Mouse (Mus musculus) limb, embryonic 12.5 days (tissue): ENCODE results near the gene Ttll5. TPM values are rescaled to one million over a fixed set of nuclear protein-coding genes. Genes with fewer than 3 reads are reported as not detected.
A peak's percentile ranks its signal among the peaks of the same experiment; 100 is the strongest.

Source experiments
- ATAC-seq: fragments of 200-750 bp; cut with Nextera tagmentation; 2 replicates; pipeline ENCODE4 v1.8.0; 2017; ENCODE audit warnings: low read depth, moderate TSS enrichment; ENCODE audit not compliant: insufficient number of reproducible peaks, insufficient read depth, low FRiP score, low TSS enrichment
- H3K27ac ChIP-seq: fragments of 300-500 bp; sonication (generic); 2 replicates; pipeline ENCODE4 v1.5.1; 2016; ENCODE audit warnings: mild to moderate bottlenecking, moderate library complexity
- H3K27me3 ChIP-seq: fragments of 300-500 bp; sonication (generic); 2 replicates; pipeline ENCODE4 v1.6.1; 2016; ENCODE audit warnings: mild to moderate bottlenecking, moderate library complexity
- H3K36me3 ChIP-seq: fragments of 300-500 bp; sonication (generic); 2 replicates; pipeline ENCODE4 v1.6.1; 2016; ENCODE audit warnings: mild to moderate bottlenecking, moderate library complexity
- H3K4me1 ChIP-seq: fragments of 300-500 bp; sonication (generic); replicated peaks from 2 replicates; pipeline ENCODE4 v1.6.1; 2016
- H3K4me2 ChIP-seq: fragments of 300-500 bp; sonication (generic); 2 replicates; pipeline ENCODE4 v1.6.1; 2016; ENCODE audit warnings: mild to moderate bottlenecking, moderate library complexity
- H3K4me3 ChIP-seq: fragments of 300-500 bp; sonication (generic); replicated peaks from 2 replicates; pipeline ENCODE4 v1.5.1; 2016; ENCODE audit warnings: mild to moderate bottlenecking
- H3K9ac ChIP-seq: fragments of 300-500 bp; sonication (generic); replicated peaks from 2 replicates; pipeline ENCODE4 v1.6.1; 2016; ENCODE audit warnings: mild to moderate bottlenecking, moderate library complexity
- H3K9me3 ChIP-seq: fragments of 300-500 bp; sonication (generic); 2 replicates; pipeline ENCODE4 v1.6.1; 2016; ENCODE audit warnings: mild to moderate bottlenecking, moderate library complexity
- WGBS: fragments of 180-500 bp; shearing (Covaris S2); methylation state at CpG from one replicate; pipeline ENCODE4 v1.1.7; 2016; 5-methylcytosine and 5-hydroxymethylcytosine counted together
- polyA plus RNA-seq: library from polyadenylated mRNA; unstranded; fragments of >200 nt; fragmentation: Nextera tagmentation; extraction: Ambion mirVana; gene quantifications from 2 replicates; pipeline ENCODE4 v1.2.1, GENCODE M21; 2016

The Ttll5 gene
- polyA plus RNA-seq, 1 experiment from 2014 or later = 14.7 TPM

DNA sequence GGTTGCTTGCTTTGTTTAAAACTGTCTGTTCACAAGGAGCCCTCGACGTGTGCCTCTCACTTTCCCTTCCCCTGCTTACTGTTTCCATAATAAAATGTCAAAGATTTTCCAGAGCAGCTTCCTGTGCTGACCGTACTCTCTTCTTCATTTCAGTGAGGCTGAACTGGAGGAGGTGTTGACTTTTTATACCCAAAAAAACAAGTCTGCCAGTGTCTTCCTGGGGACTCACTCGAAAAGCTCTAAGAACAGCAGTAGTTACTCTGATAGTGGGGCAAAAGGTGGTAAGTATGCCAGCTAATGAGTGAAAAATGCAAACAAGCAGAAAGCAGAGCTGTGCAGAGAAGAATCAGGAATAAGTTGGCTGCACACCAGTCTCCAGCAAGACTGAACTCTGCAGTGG is 105.3 kb downstream of the Ttll5 start:
- Histone ChIP-seq H3K36me3 (peaks cover 31% of the 10 kb centered on the region), H3K4me2 (no peak overlapping the region), H3K4me1 (no peaks in the 10 kb centered on the region), H3K4me3 (no peak overlapping the region), H3K9ac (no peak overlapping the region), H3K27ac (no peak overlapping the region), H3K27me3 (no peaks in the 10 kb centered on the region), H3K9me3 (no peaks in the 10 kb centered on the region)
- 66% methylated on average over 4 of the region's 4 CpGs for WGBS
- no peak for ATAC-seq

- H3K9ac ChIP-seq = no peak overlapping the region
- H3K36me3 ChIP-seq = peaks cover 31% of the 10 kb centered on the region
- H3K4me1 ChIP-seq = no peaks in the 10 kb centered on the region
- H3K27me3 ChIP-seq = no peaks in the 10 kb centered on the region
- no peak for ATAC-seq
- no peak overlapping the region for H3K4me2 ChIP-seq
- H3K9me3 ChIP-seq = no peaks in the 10 kb centered on the region
- no peak overlapping the region for H3K4me3 ChIP-seq
- 91% methylated on average over 3 of the region's 3 CpGs for WGBS
- H3K27ac ChIP-seq = no peak overlapping the region
These were observed 106.3 kb downstream of the Ttll5 start for GRCm38 (mm10) chr12:85930713-85931112.

- H3K9me3 ChIP-seq = no peaks in the 10 kb centered on the region
- H3K9ac ChIP-seq = no peak overlapping the region
- H3K4me2 ChIP-seq = no peak overlapping the region
- no peak overlapping the region for H3K4me3 ChIP-seq
- no peak overlapping the region for H3K27ac ChIP-seq
- H3K4me1 ChIP-seq = no peaks in the 10 kb centered on the region
- no peaks in the 10 kb centered on the region for H3K27me3 ChIP-seq
- peaks cover 21% of the 10 kb centered on the region for H3K36me3 ChIP-seq
- WGBS = 83% methylated on average over 10 of the region's 10 CpGs
- ATAC-seq = no peak
These were observed 108.8 kb downstream of the Ttll5 start for GRCm38 (mm10) chr12:85933241-85933640.

DNA sequence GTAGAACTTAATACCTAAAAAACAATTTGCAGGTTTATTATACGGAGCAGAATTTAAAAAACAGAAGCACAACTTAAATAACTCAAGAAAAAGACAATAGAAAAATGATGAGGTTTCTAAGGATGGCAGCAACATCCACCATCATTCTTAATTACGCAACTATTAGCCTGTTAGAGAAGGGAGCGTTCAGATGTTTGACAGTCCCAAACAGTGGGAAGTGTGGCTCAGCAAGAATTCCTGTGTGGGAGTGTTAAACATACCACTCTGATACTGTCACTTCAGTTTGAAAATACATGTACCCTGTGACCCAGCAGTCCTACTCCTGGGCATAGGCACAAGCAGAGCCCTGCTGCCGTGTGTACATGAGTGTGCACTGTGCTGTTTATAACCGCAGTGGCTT is 112.9 kb downstream of the Ttll5 start:
- H3K9ac ChIP-seq = no peak overlapping the region
- H3K36me3 ChIP-seq = peaks cover 24% of the 10 kb centered on the region
- no peaks in the 10 kb centered on the region for H3K27me3 ChIP-seq
- no peak for ATAC-seq
- no peak overlapping the region for H3K4me2 ChIP-seq
- no peaks in the 10 kb centered on the region for H3K9me3 ChIP-seq
- H3K4me3 ChIP-seq = no peak overlapping the region
- H3K27ac ChIP-seq = no peak overlapping the region
- H3K4me1 ChIP-seq = no peaks in the 10 kb centered on the region
- 93% methylated on average over 5 of the region's 5 CpGs for WGBS

DNA sequence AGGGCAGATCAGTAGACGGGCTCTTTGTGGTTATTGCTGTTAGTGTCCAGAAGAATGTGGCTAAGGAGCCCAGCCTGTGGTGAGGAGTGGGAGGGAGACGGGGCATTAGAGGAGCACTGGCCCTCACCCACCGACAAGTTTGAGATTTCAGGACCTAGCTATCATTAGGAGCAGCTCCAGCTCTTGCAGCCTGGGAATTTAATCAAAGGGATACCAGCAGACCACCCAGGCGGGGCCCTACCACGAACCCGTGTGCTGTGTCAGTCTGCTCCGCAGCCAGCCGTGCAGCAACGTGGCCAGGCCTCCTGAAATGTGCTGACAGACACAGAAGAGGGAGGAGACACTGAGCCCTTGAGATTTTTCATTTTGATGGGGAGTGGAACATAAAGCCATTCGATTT is 119.0 kb downstream of the Ttll5 start:
- peaks cover 6% of the 10 kb centered on the region; the same call in 1 of the 2 replicates for H3K36me3 ChIP-seq
- peak overlapping the region; percentile 5; the same call in 1 of the 2 replicates for H3K27ac ChIP-seq
- H3K9ac ChIP-seq = no peak overlapping the region; the same call in 1 of the 2 replicates
- no peak overlapping the region for H3K4me2 ChIP-seq
- H3K9me3 ChIP-seq = no peaks in the 10 kb centered on the region
- WGBS = 31% methylated on average over 10 of the region's 10 CpGs
- no peaks in the 10 kb centered on the region for H3K27me3 ChIP-seq
- ATAC-seq = no peak
- H3K4me3 ChIP-seq = no peak overlapping the region
- peaks cover 10% of the 10 kb centered on the region for H3K4me1 ChIP-seq

GRCm38 (mm10) chr12:85944419-85944818 is 120.0 kb downstream of the Ttll5 start:
- no peak for ATAC-seq
- no peak overlapping the region for H3K4me2 ChIP-seq
- WGBS = 88% methylated on average over 3 of the region's 3 CpGs
- no peak overlapping the region for H3K27ac ChIP-seq
- H3K4me1 ChIP-seq = peaks cover 10% of the 10 kb centered on the region
- no peaks in the 10 kb centered on the region for H3K9me3 ChIP-seq
- no peak overlapping the region for H3K9ac ChIP-seq
- H3K4me3 ChIP-seq = no peak overlapping the region
- H3K27me3 ChIP-seq = no peaks in the 10 kb centered on the region
- H3K36me3 ChIP-seq = peaks cover 4% of the 10 kb centered on the region; the same call in 1 of the 2 replicates

GRCm38 (mm10) chr12:85947161-85947560 is 122.7 kb downstream of the Ttll5 start:
- Histone ChIP-seq H3K4me2 (no peak overlapping the region), H3K9ac (no peak overlapping the region), H3K27me3 (no peaks in the 10 kb centered on the region), H3K4me1 (peaks cover 18% of the 10 kb centered on the region), H3K27ac (no peak overlapping the region), H3K9me3 (0 out of 2 replicates have a peak, but pooled peaks cover 3% of the 10 kb centered on the region), H3K36me3 (0 out of 2 replicates have a peak, but pooled peaks cover 2% of the 10 kb centered on the region), H3K4me3 (no peak overlapping the region)
- WGBS = 89% methylated on average over 4 of the region's 4 CpGs
- no peak for ATAC-seq

- Histone ChIP-seq H3K4me2 (no peak overlapping the region), H3K4me1 (peaks cover 8% of the 10 kb centered on the region), H3K27ac (no peak overlapping the region), H3K27me3 (no peaks in the 10 kb centered on the region), H3K9me3 (0 out of 2 replicates have a peak, but pooled peaks cover 3% of the 10 kb centered on the region), H3K4me3 (no peak overlapping the region), H3K9ac (no peak overlapping the region), H3K36me3 (0 out of 2 replicates have a peak, but pooled peaks cover 5% of the 10 kb centered on the region)
- ATAC-seq = no peak
- WGBS = 85% methylated on average over 6 of the region's 6 CpGs
These were observed 125.2 kb downstream of the Ttll5 start for GRCm38 (mm10) chr12:85949667-85950066.

DNA sequence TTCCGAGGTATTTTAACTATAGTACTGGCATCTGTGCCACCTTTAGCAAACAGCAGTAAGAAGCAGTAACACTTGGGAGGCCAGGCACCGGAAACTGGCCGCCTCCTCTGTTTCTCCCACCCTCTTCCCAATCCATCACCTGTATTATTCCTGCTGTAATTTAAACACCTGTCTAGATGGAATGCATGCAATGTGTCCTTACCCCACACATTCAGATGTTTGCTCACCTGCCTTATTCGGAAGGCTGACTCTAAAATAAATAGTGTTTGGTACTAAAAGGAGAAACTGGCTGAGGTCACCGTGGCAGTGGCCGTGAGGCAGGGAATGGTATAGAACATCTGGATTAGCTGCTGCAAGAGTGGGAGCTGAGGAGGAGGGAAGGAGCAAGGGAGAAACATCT is 125.9 kb downstream of the Ttll5 start:
- no peak for ATAC-seq
- 0 out of 2 replicates have a peak, but pooled peaks cover 5% of the 10 kb centered on the region for H3K36me3 ChIP-seq
- H3K27ac ChIP-seq = 0 out of 2 replicates have a peak overlapping the region, but pooled peaks have one; percentile 7
- 0 out of 2 replicates have a peak, but pooled peaks cover 3% of the 10 kb centered on the region for H3K9me3 ChIP-seq
- H3K9ac ChIP-seq = no peak overlapping the region
- 70% methylated on average over 6 of the region's 6 CpGs for WGBS
- H3K27me3 ChIP-seq = no peaks in the 10 kb centered on the region
- no peak overlapping the region for H3K4me3 ChIP-seq
- H3K4me1 ChIP-seq = peaks cover 9% of the 10 kb centered on the region
- no peak overlapping the region for H3K4me2 ChIP-seq

- Histone ChIP-seq H3K4me1 (peaks cover 14% of the 10 kb centered on the region), H3K27me3 (no peaks in the 10 kb centered on the region), H3K4me2 (no peak overlapping the region), H3K4me3 (no peak overlapping the region), H3K9me3 (0 out of 2 replicates have a peak, but pooled peaks cover 3% of the 10 kb centered on the region), H3K27ac (no peak overlapping the region), H3K36me3 (0 out of 2 replicates have a peak, but pooled peaks cover 5% of the 10 kb centered on the region), H3K9ac (no peak overlapping the region)
- no peak for ATAC-seq
- 85% methylated on average over 4 of the region's 4 CpGs for WGBS
These were observed 126.6 kb downstream of the Ttll5 start for GRCm38 (mm10) chr12:85951036-85951435.

- no peak for ATAC-seq
- no peaks in the 10 kb centered on the region for H3K27me3 ChIP-seq
- 0 out of 2 replicates have a peak, but pooled peaks cover 3% of the 10 kb centered on the region for H3K9me3 ChIP-seq
- H3K27ac ChIP-seq = no peak overlapping the region
- no peak overlapping the region for H3K4me2 ChIP-seq
- H3K4me3 ChIP-seq = no peak overlapping the region
- H3K4me1 ChIP-seq = peaks cover 21% of the 10 kb centered on the region
- H3K9ac ChIP-seq = no peak overlapping the region
- 93% methylated on average over 1 of the region's 1 CpGs for WGBS
- H3K36me3 ChIP-seq = 0 out of 2 replicates have a peak, but pooled peaks cover 5% of the 10 kb centered on the region
These were observed 127.4 kb downstream of the Ttll5 start for GRCm38 (mm10) chr12:85951822-85952221.

DNA sequence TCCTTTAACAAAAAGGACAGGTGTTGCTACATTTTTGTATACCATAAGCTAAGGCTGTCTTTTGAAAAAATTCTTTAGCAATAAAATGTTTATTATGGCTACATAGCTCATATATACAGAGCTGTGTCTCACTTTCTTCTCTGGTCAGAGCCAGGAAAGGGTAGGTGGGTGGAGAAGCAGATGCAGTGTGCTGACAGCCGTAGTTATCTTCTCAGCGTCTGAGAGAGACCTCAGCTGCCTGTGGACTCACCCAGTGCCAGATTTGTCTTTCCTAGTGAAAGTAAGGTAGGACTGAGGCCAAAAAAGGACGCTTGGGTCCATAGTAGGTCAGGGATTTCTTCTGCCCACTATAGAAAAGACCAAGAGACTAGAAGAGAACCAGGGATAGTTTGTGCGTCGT is 127.9 kb downstream of the Ttll5 start:
- 92% methylated on average over 5 of the region's 5 CpGs for WGBS
- Histone ChIP-seq H3K4me2 (no peak overlapping the region), H3K4me1 (peaks cover 21% of the 10 kb centered on the region), H3K36me3 (0 out of 2 replicates have a peak, but pooled peaks cover 5% of the 10 kb centered on the region), H3K27ac (no peak overlapping the region), H3K9ac (no peak overlapping the region), H3K4me3 (no peak overlapping the region), H3K9me3 (0 out of 2 replicates have a peak, but pooled peaks cover 3% of the 10 kb centered on the region), H3K27me3 (no peaks in the 10 kb centered on the region)
- no peak for ATAC-seq
